ENCODE assay signal across 8 mouse cellular contexts in genomic region chr11:84068191-84069033, GRCm38 (mm10). TPM values are rescaled to one million over a fixed set of nuclear protein-coding genes. Genes with fewer than 3 reads are reported as not detected.
DNase-seq lines count a peak whose midpoint lies in the region; ATAC-seq lines count a peak whose summit lies in the region.

No protein-coding gene starts in this region.

- no peaks in the 10 kb centered on the region for H3K36me3 ChIP-seq in forebrain, embryonic 13.5 days (ENCODE audit: poor library complexity, severe bottlenecking)
- no peaks in the 10 kb centered on the region for H3K36me3 ChIP-seq in hindbrain, embryonic 12.5 days
- no peaks in the 10 kb centered on the region for H3K36me3 ChIP-seq in limb, embryonic 10.5 days
- no peaks in the 10 kb centered on the region for H3K36me3 ChIP-seq in midbrain, embryonic 11.5 days (ENCODE audit: control insufficient read depth, insufficient read depth, low read length)
- H3K36me3 ChIP-seq in splenic B cell, adult 2 months (ENCODE audit: control insufficient read depth, insufficient read depth, low read length, poor library complexity, severe bottlenecking): no peaks in the 10 kb centered on the region

- intact Hi-C loops in heart, postnatal 25 days (cut with DNase I): loop anchor here (1.0 to 5.0 kb wide), 2 partner anchors 61 to 444 kb away; partner anchors contain the start of genes Aatf, Acaca and Tada2a

- H3K4me3 ChIP-seq in forebrain, embryonic 13.5 days: peak overlapping the region; percentile 57
- H3K4me3 ChIP-seq in hindbrain, embryonic 12.5 days: peak overlapping the region; percentile 73
- H3K4me3 ChIP-seq in limb, embryonic 10.5 days: peak overlapping the region; percentile 66
- peak overlapping the region; percentile 69 for H3K4me3 ChIP-seq in midbrain, embryonic 11.5 days (ENCODE audit: low read depth, low read length)

- H3K9ac ChIP-seq in forebrain, embryonic 13.5 days: peak overlapping the region; percentile 73
- H3K9ac ChIP-seq in hindbrain, embryonic 12.5 days: peak overlapping the region; percentile 80
- H3K9ac ChIP-seq in midbrain, embryonic 11.5 days (ENCODE audit: low read length): peak overlapping the region; percentile 75

- peak; percentile 77 for ATAC-seq in forebrain, embryonic 13.5 days
- ATAC-seq in hindbrain, embryonic 12.5 days (ENCODE audit: low FRiP score): peak; percentile 54
- peak; percentile 71 for ATAC-seq in midbrain, embryonic 11.5 days (ENCODE audit: low FRiP score)

- H3K9me3 ChIP-seq in forebrain, embryonic 13.5 days (replicated peaks): no peaks in the 10 kb centered on the region
- H3K9me3 ChIP-seq in hindbrain, embryonic 12.5 days (replicated peaks): no peaks in the 10 kb centered on the region
- H3K9me3 ChIP-seq in limb, embryonic 10.5 days (replicated peaks): no peaks in the 10 kb centered on the region
- no peaks in the 10 kb centered on the region for H3K9me3 ChIP-seq in midbrain, embryonic 11.5 days (ENCODE audit: control insufficient read depth, low read length)

- H3K27ac ChIP-seq in forebrain, embryonic 13.5 days: 0 out of 2 replicates have a peak overlapping the region, but pooled peaks have one; percentile 11
- no peak overlapping the region for H3K27ac ChIP-seq in hindbrain, embryonic 12.5 days
- H3K27ac ChIP-seq in limb, embryonic 10.5 days: peak overlapping the region; percentile 79
- no peak overlapping the region for H3K27ac ChIP-seq in midbrain, embryonic 11.5 days (ENCODE audit: low read depth, low read length)

- WGBS in forebrain, embryonic 13.5 days: 3% methylated on average over 63 of the region's 63 CpGs
- WGBS in hindbrain, embryonic 12.5 days: 3% methylated on average over 60 of the region's 63 CpGs
- WGBS in limb, embryonic 10.5 days: 2% methylated on average over 63 of the region's 63 CpGs
- 2% methylated on average over 63 of the region's 63 CpGs for WGBS in midbrain, embryonic 11.5 days

- H3K4me2 ChIP-seq in forebrain, embryonic 13.5 days: peak overlapping the region; percentile 82
- H3K4me2 ChIP-seq in hindbrain, embryonic 12.5 days (replicated peaks): peak overlapping the region; percentile 92
- H3K4me2 ChIP-seq in midbrain, embryonic 11.5 days: peak overlapping the region; percentile 86

- peaks cover 28% of the 10 kb centered on the region for H3K27me3 ChIP-seq in forebrain, embryonic 13.5 days
- H3K27me3 ChIP-seq in hindbrain, embryonic 12.5 days: peaks cover 52% of the 10 kb centered on the region
- peaks cover 58% of the 10 kb centered on the region for H3K27me3 ChIP-seq in limb, embryonic 10.5 days (ENCODE audit: low read depth, poor library complexity, severe bottlenecking)
- H3K27me3 ChIP-seq in midbrain, embryonic 11.5 days (ENCODE audit: control insufficient read depth, insufficient read depth, low read length): peaks cover 28% of the 10 kb centered on the region
- H3K27me3 ChIP-seq in splenic B cell, adult 2 months (ENCODE audit: control insufficient read depth, insufficient read depth, low read length, poor library complexity, severe bottlenecking): no peaks in the 10 kb centered on the region; the same call in 1 of the 2 replicates

- DNase-seq in heart, adult 11 months: peak; percentile 97
- DNase-seq in heart, postnatal 25 days (ENCODE audit: low spot score): no peak
- DNase-seq in brain, adult 2 months (ENCODE audit: low read depth, low spot score): peak; percentile 80
- DNase-seq in limb, embryonic 10.5 days (ENCODE audit: low spot score): peak; percentile 73
- peak; percentile 96 for DNase-seq in midbrain, embryonic 11.5 days (ENCODE audit: low spot score, missing footprints)
- DNase-seq in splenic B cell, adult 2 months (ENCODE audit: low read depth, low spot score): peak; percentile 56

- peaks cover 36% of the 10 kb centered on the region for H3K4me1 ChIP-seq in forebrain, embryonic 13.5 days
- peaks cover 16% of the 10 kb centered on the region for H3K4me1 ChIP-seq in hindbrain, embryonic 12.5 days
- peaks cover 35% of the 10 kb centered on the region for H3K4me1 ChIP-seq in limb, embryonic 10.5 days
- peaks cover 16% of the 10 kb centered on the region for H3K4me1 ChIP-seq in midbrain, embryonic 11.5 days (ENCODE audit: control insufficient read depth, insufficient read depth, low read length)

RNA-seq across cellular contexts. Expression of gene Dusp14, which starts 0.6 kb away (rescaled TPM):
- total RNA-seq in heart, postnatal 25 days (2021): under 1 TPM in 1 of 2 experiments, not detected in 1; 0.55 TPM
- 27.6 and 33.8 TPM in 2 replicates for polyA plus RNA-seq in forebrain, embryonic 13.5 days (2015; fragmentation: Nextera tagmentation; extraction: Ambion mirVana)
- polyA plus RNA-seq in hindbrain, embryonic 12.5 days (2016; fragmentation: Nextera tagmentation; extraction: Ambion mirVana): 11.8 and 11.9 TPM in 2 replicates
- polyA plus RNA-seq in limb, embryonic 10.5 days (2016; fragmentation: Nextera tagmentation; extraction: Ambion mirVana): 5.6 and 7.3 TPM in 2 replicates
- polyA plus RNA-seq in midbrain, embryonic 11.5 days (2014; fragmentation: Nextera tagmentation; extraction: Ambion mirVana): 7.2 and 8.8 TPM in 2 replicates

Comparison
In these comparisons a context has a peak if more than half of its experiments do, and no peak if none do; other contexts are left out.
1. H3K27ac ChIP-seq: peak in forebrain, embryonic 13.5 days (single experiment) and limb, embryonic 10.5 days (single experiment); none in hindbrain, embryonic 12.5 days (single experiment) and midbrain, embryonic 11.5 days (single experiment).
2. Peak in every context shown above with its lines, with median percentiles within 50 percentile points of each other: ATAC-seq, H3K4me2 ChIP-seq, H3K4me3 ChIP-seq and H3K9ac ChIP-seq.